Mouse (Mus musculus) CH12.LX (cell line): ENCODE results near the gene Ap3d1.

ENCODE experiments used
- CTCF ChIP-seq, 2 experiments: IDR thresholded peaks in 1 of 2; conservative IDR thresholded peaks in 1 of 2; 2 replicates each; pipeline ENCODE4 v1.5.1; 2011 to 2012; ENCODE audit warnings: low read depth in 2 of 2, low read length in 2 of 2, improper control_type of control experiment in 1 of 2, inconsistent platforms in 1 of 2, mild to moderate bottlenecking in 1 of 2, moderate library complexity in 1 of 2
- EP300 ChIP-seq: IDR thresholded peaks from 2 replicates; pipeline ENCODE4 v1.6.1; 2011; ENCODE audit warnings: low read length, improper control_type of control experiment
- KAT2A ChIP-seq: IDR thresholded peaks from 2 replicates; pipeline ENCODE4 v1.6.1; 2012; ENCODE audit warnings: low read length, improper control_type of control experiment, inconsistent platforms; ENCODE audit not compliant: insufficient replicate concordance
- MAFK ChIP-seq: IDR thresholded peaks from 2 replicates; pipeline ENCODE4 v1.6.1; 2011; ENCODE audit warnings: low read length, improper control_type of control experiment; ENCODE audit not compliant: insufficient replicate concordance
- MEF2A ChIP-seq: IDR thresholded peaks from 2 replicates; pipeline ENCODE4 v1.6.1; 2014; ENCODE audit warnings: low read depth, mild to moderate bottlenecking, inconsistent platforms, low read length, improper control_type of control experiment, borderline replicate concordance
- NELFE ChIP-seq: IDR thresholded peaks from 2 replicates; pipeline ENCODE4 v1.6.1; 2011; ENCODE audit warnings: low read depth, low read length, improper control_type of control experiment
- RAD21 ChIP-seq: IDR thresholded peaks from 2 replicates; pipeline ENCODE4 v1.6.1; 2011; ENCODE audit warnings: low read depth, mild to moderate bottlenecking, low read length, improper control_type of control experiment, moderate library complexity
- USF1 ChIP-seq: IDR thresholded peaks from 2 replicates; pipeline ENCODE4 v1.6.1; 2014; ENCODE audit warnings: low read depth, mild to moderate bottlenecking, inconsistent platforms, low read length, improper control_type of control experiment
- ZC3H11A ChIP-seq: IDR thresholded peaks from 2 replicates; pipeline ENCODE4 v1.6.1; 2012; ENCODE audit warnings: low read depth, mild to moderate bottlenecking, inconsistent platforms, low read length, improper control_type of control experiment

DNA sequence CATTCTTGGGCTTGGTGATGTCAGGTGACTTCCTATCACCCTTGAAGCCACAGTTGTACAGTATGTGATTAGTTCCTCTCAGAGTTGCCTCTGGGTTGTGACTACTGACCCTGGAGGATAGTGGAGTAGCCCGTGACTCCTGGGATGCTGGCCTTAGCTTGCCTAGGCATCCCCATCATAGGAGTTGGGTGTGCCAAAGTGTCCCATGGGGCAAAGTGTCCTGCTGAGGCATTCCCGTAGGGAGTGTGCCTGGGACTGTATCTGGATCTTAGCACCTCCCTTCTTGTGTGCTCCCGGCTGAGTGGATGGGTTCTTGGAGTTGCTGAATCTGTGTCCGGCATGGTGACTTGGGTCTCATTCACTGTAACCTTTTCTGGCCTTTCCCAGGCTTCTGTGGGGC is 32.9 kb upstream of the Ap3d1 start:
- TF ChIP-seq EP300 (no peak), RAD21 (no peak), NELFE (no peak), CTCF (conservative IDR thresholded peaks at IDR 0.05 in 1 of 2, IDR thresholded peaks at IDR 0.05 in 1 of 2; ENCODE audit: low read depth in 2 of 2, low read length in 2 of 2) (peak in 1 of 2 experiments; percentile 3; a peak in 1 of 4 replicates), MEF2A (no peak), MAFK (no peak), KAT2A (no peak), ZC3H11A (no peak), USF1 (no peak)
